Mouse (Mus musculus): Measurements from ENCODE around the gene 6030445D17Rik.

Gene 6030445D17Rik

DNA sequence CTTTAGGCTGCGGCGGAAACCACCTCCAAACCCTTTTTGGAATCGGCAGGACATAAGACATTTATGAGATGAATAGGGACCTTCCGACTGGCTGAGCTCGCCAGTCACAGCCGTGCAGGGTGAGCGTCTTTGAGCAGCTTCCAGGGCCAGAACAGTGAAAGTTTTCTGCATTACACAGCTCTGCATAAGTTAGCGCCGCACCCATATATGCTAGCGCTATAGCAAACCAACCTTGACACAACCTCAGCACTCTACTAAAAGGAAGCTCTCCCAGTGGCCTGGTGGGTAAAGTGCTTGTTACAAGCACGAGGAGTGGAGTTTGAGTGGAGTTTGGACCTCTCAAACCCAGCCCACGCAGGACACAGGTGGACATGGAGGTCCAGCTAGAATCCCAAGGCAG, 2.8 kb upstream of the 6030445D17Rik start:
- no peak for DNase-seq (ENCODE audit: low spot score)

- DNase-seq (ENCODE audit: low spot score) = no peak
These were observed 844 bp upstream of the 6030445D17Rik start for GRCm38 (mm10) chr4:136461206-136461605.

DNA sequence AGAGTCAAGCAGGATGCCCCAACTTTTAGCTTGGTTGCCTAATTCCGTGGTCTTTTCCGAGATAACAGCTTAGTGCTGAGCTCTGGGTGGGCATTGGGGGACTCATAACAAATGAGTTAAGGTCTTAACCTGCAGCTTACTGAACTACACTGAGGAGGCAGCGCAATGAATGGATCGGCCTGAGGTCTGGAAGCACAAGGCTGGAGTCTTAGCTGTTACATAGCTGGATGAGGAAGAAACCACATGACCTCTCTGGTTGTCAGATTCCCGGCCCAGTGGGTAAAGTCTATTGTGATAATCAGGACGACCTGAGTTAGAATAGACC, 327 bp upstream of the 6030445D17Rik start:
- DNase-seq (ENCODE audit: low spot score) = no peak

- DNase-seq (ENCODE audit: low spot score) = no peak
These were observed 759 bp downstream of the 6030445D17Rik start for GRCm38 (mm10) chr4:136462839-136463178.

GRCm38 (mm10) chr4:136463436-136463835, 1.4 kb downstream of the 6030445D17Rik start:
- DNase-seq (ENCODE audit: low spot score) = no peak

- DNase-seq (ENCODE audit: low spot score) = no peak
These were observed 4.2 kb downstream of the 6030445D17Rik start for GRCm38 (mm10) chr4:136466226-136466625.

DNA sequence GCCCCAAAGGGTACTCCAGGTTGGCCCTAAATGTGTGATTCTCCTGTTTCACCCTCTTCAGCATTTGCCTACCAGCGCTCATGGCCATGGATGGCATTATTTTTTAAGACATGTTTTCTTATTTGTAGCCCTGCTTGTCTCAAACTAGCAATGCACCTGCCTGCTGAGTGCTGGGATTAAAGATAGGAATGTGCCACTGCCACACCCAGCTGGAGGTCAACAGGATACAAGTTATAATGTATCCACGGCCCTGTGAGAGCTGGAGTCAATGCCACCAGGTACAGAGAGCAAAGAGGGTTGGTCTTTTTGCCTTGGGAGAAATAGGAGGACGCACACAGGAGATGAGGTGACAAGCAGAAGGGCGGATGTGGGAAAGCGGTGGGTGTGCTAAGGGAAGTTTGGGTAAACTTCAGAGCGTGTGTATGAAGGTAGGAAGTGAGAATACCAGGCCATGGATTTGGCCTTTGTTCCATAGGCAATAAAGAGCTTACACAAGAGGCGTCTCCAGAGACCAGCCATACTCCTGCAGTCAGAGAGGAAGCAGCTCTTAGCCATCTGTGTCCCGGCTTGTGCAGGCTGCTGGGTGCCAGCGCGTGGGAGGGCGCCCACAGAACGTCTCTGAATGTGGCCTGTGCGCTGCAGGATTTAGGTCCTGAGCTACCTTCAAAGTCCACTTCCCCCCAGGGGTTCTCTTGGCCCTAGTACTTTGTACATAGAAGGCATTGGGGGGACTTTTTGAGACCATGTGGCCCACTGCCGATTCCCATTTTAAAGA, 6.7 kb downstream of the 6030445D17Rik start:
- peak; percentile 85 for DNase-seq (ENCODE audit: low spot score)

DNA sequence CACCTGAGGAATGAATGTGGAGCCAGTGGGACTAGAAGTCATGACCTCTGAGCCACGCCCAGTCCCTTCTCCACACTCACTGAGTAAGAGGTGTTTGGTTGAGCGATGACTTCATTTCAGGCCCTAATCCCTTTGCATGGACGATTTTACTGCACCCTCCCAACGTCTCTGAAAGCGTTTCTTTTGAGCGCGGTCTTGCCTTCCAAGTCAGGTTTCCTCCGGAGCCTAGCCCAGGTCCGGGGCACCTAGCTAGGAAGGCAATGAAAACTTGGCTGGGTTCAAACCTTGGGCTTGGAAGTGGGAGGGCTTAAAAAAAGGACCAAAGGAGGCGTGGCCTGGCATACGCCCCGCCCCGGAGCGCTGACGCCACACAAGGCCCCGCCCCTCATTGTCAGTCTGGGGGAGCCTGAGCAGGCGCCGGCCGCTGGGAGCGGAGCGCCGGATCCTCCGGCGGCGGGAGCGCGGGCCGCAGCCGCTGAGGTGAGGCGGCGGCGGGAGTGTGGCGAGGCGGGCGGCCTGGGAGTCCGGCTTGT, 7.4 kb downstream of the 6030445D17Rik start, which contains the start of gene Luzp1:
Gene Luzp1, plus strand, starts transcription at position 391 of the 533 bp plus-strand sequence.
- peak; percentile 95 for DNase-seq (ENCODE audit: low spot score)

GRCm38 (mm10) chr4:136469941-136470346, 7.9 kb downstream of the 6030445D17Rik start:
- no peak for DNase-seq (ENCODE audit: low spot score)

- no peak for DNase-seq (ENCODE audit: low spot score)
These were observed 8.5 kb downstream of the 6030445D17Rik start for GRCm38 (mm10) chr4:136470347-136471071.

GRCm38 (mm10) chr4:136476692-136477091, 14.6 kb downstream of the 6030445D17Rik start:
- no peak for DNase-seq (ENCODE audit: low spot score)

DNA sequence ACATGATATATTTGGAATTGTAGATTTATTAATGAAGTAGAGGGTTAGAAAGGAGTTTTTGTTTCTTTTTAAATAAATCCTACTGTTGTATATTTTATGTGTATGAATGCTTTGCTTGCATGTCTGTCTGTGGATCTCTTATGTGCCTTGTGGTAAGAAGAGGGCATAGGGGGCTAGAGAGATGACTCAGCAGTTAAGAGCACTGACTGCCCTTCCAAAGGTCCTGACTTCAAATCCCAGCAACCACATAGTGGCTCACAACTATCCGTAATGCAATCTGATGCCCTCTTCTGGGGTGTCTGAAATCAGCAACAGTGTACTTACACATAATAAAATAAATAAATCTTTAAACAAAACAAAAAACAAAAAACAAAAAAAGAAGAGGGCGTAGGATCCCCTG, 24.5 kb downstream of the 6030445D17Rik start:
- DNase-seq (ENCODE audit: low spot score) = no peak

GRCm38 (mm10) chr4:136495993-136496392, 33.9 kb downstream of the 6030445D17Rik start:
- DNase-seq (ENCODE audit: low spot score) = no peak

DNA sequence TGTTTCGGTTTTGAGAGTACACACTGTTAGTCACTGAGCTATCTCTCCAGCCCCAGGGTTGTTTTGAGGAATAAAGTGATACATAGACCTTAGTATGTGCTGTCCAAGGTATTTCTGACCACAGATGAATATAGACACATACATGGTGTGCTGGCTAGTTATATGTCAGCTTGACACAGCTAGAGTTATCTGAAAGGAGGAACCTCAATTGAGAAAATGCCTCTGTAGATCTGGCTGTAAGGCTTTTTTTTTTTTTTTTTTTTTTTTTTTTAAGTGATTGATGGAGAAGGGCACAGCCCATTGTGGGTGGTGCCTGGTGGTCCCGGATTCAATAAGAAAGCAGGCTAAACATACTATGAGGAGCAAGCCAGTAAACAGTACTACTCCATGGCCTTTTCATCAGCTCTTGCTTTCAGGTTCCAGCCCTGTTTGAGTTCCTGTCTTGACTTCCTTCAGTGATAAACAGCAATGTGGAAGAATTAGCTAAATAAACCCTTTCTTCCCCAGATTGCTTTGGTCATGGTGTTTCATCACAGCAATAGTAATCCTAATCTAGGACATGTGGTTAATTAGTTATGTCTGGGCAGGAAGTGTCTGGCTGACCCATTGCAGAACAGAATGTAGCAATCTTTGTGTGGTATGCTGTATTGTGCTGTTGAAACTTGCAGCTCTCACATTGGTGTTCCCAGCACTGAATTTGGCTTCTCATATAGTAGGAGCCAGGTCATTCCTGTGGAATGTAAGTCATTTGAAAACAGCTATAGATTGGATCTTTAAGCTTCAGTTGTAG, 43.6 kb downstream of the 6030445D17Rik start:
- no peak for DNase-seq (ENCODE audit: low spot score)

DNA sequence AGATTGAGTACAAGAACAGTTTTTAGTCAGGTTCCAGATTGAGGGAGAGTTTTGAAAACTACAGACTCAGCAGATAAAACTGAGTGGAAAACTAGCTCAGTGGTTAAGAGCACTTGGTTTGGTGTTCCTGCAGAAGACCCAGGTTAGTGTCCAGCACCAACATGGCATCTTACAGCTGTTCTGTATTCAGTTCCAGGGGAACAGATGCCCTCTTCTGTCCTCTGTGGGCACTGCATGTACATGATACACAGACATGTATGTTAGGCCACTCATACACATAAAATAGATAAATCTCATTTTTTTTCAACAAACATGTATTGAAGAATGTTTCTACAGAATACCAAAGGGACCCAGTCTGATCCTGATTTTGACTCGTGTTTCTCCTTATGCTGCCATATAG, 47.8 kb downstream of the 6030445D17Rik start:
- DNase-seq (ENCODE audit: low spot score) = no peak

GRCm38 (mm10) chr4:136511708-136512107, 49.7 kb downstream of the 6030445D17Rik start:
- no peak for DNase-seq (ENCODE audit: low spot score)

- DNase-seq (ENCODE audit: low spot score) = no peak
These were observed 50.9 kb downstream of the 6030445D17Rik start for GRCm38 (mm10) chr4:136512905-136513304.

All from layer of hippocampus, adult 11-12 months (tissue).